Mouse (Mus musculus) brain, adult 2 months (tissue): Measurements from ENCODE around the gene Krba1.

Source experiments
- DNase-seq: peaks from one replicate; pipeline ENCODE4 v3.0.0; 2011; ENCODE audit warnings: low read depth, low spot score

The Krba1 gene

GRCm38 (mm10) chr6:48448527-48448926, 53.1 kb downstream of the Krba1 start:
- no peak for DNase-seq

- DNase-seq, result no peak
Measured at GRCm38 (mm10) chr6:48452151-48452550, 56.8 kb downstream of the Krba1 start.

- DNase-seq, result no peak
Measured at GRCm38 (mm10) chr6:48452771-48453170, 57.4 kb downstream of the Krba1 start.

GRCm38 (mm10) chr6:48464966-48465679, 69.7 kb downstream of the Krba1 start:
- peak; percentile 78 for DNase-seq

GRCm38 (mm10) chr6:48466715-48467114, 71.3 kb downstream of the Krba1 start:
- no peak for DNase-seq

GRCm38 (mm10) chr6:48467490-48467889, 72.1 kb downstream of the Krba1 start:
- DNase-seq, result peak; percentile 58
